Mouse (Mus musculus) colon, adult 2 months (tissue): Measurements from ENCODE around the gene Dnal1. TPM values are rescaled to one million over a fixed set of nuclear protein-coding genes. Genes with fewer than 3 reads are reported as not detected.

Source experiments
- polyA plus RNA-seq: library from polyadenylated mRNA; depleted of rRNA; stranded (reverse); fragments of >200 nt; gene quantifications from 2 replicates; pipeline ENCODE4 v1.2.3, GENCODE M21; 2012; rRNA removed

Gene Dnal1
- polyA plus RNA-seq = 0.97 and 1.4 TPM in 2 replicates

GRCm38 (mm10) chr12:84114153-84114994 is at the start of gene Dnal1:
Gene Dnal1, plus strand, starts transcription at chr12:84114366.

GRCm38 (mm10) chr12:84068986-84069385 is 45.2 kb upstream of the Dnal1 start, which contains the start of gene Acot5:
Gene Acot5, plus strand, starts transcription at chr12:84069325.

GRCm38 (mm10) chr12:84100604-84101492 is 13.3 kb upstream of the Dnal1 start, which contains the start of gene Acot6:
Gene Acot6, plus strand, starts transcription at chr12:84100654.

GRCm38 (mm10) chr12:84147954-84148621 is 33.9 kb downstream of the Dnal1 start, which contains the start of gene Pnma1:
Gene Pnma1, minus strand, starts transcription at chr12:84148489.

Other genes starting within 250 kb of the Dnal1 start
- 84.9 and 95.6 TPM in 2 replicates for gene Numb, start 192.4 kb upstream of the Dnal1 start, polyA plus RNA-seq
- gene Riox1, start 163.8 kb upstream of the Dnal1 start, polyA plus RNA-seq = 21.1 TPM in 2 replicates
- not detected in 2 replicates for gene Heatr4, start 129.5 kb upstream of the Dnal1 start, polyA plus RNA-seq
- 10.8 and 10.9 TPM in 2 replicates for gene Acot2, start 126.5 kb upstream of the Dnal1 start, polyA plus RNA-seq
- 4.9 and 6.2 TPM in 2 replicates for gene Acot1, start 104.9 kb upstream of the Dnal1 start, polyA plus RNA-seq
- gene Acot4, start 76.0 kb upstream of the Dnal1 start, polyA plus RNA-seq = 6.1 and 10.8 TPM in 2 replicates
- gene Gm49366, start 75.4 kb upstream of the Dnal1 start, polyA plus RNA-seq = not detected in 2 replicates
- not detected in 2 replicates for gene Acot3, start 62.2 kb upstream of the Dnal1 start, polyA plus RNA-seq
- gene Acot5, start 45.0 kb upstream of the Dnal1 start, polyA plus RNA-seq = 0.30 and 0.39 TPM in 2 replicates
- gene Acot6, start 13.7 kb upstream of the Dnal1 start, polyA plus RNA-seq = 3.1 and 3.2 TPM in 2 replicates
- 0.17 and 0.23 TPM in 2 replicates for gene Pnma1, start 34.1 kb downstream of the Dnal1 start, polyA plus RNA-seq
- 16.2 and 18.4 TPM in 2 replicates for gene Elmsan1, start 104.5 kb downstream of the Dnal1 start, polyA plus RNA-seq
- 6.3 and 7.1 TPM in 2 replicates for gene Ptgr2, start 170.9 kb downstream of the Dnal1 start, polyA plus RNA-seq
- gene Zfp410, start 202.5 kb downstream of the Dnal1 start, polyA plus RNA-seq = 12.9 and 14.4 TPM in 2 replicates
- 36.0 and 42.9 TPM in 2 replicates for gene Coq6, start 247.3 kb downstream of the Dnal1 start, polyA plus RNA-seq
- 0.92 and 1.4 TPM in 2 replicates for gene Fam161b, start 247.5 kb downstream of the Dnal1 start, polyA plus RNA-seq